Mouse (Mus musculus) embryo, embryonic 10 days (tissue): ENCODE measurements around the gene Olfr1291-ps1.

Experiments
- DNase-seq: peaks from one replicate; pipeline ENCODE4 v3.0.0-alpha.2; 2015; ENCODE audit warnings: low spot score

The Olfr1291-ps1 gene

GRCm38 (mm10) chr2:111496880-111497279 lies at the start of gene Olfr1291-ps1:
TSS of gene Olfr1291-ps1 (plus strand) at chr2:111497180.
- DNase-seq, result no peak

DNA sequence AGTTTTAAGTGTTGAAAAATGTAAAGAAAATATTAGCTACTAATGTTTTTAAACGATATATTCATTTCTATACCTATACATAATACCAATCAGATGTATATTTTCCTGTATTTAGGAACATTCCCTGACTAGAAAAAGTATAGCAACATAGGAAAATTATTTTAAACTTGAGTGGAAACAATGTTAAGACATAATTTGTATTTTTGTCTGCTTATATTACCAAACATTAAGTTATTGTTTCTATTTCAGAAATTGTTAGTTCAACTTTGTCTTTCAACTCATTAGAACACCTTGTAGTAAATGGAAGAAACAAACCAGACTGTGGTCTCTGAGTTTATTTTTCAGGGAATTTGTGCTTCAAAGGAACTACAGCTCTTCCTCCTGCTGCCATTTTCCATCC lies 48.1 kb upstream of the Olfr1291-ps1 start, which contains the start of gene Olfr1287:
TSS of gene Olfr1287 (plus strand) at position 301 of the 400 bp plus-strand sequence.
- DNase-seq, result no peak

GRCm38 (mm10) chr2:111473801-111474200 lies 23.2 kb upstream of the Olfr1291-ps1 start, which contains the start of gene Olfr1288:
TSS of gene Olfr1288 (plus strand) at chr2:111474101.
- no peak for DNase-seq

GRCm38 (mm10) chr2:111480519-111480918 lies 16.5 kb upstream of the Olfr1291-ps1 start, which contains the start of gene Olfr1289:
TSS of gene Olfr1289 (plus strand) at chr2:111480819.
- no peak for DNase-seq

DNA sequence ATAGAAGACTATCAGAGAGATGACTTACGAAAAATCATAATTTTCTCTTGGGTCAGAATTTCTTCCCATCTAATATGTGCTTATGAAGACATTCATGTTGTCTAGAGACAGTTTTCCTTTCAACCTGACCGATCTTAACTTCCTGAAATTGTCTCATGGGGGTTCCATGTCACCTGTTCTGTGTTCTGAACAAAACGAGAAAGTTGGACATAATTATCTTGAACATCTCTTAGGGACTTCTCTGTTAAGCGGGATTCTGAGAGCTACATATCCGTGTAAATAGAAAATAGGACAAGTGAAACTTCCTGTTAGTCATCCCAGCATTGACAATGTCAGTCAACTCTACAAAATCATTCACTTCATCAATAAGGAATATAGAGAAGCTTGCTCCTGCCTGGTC lies 3.3 kb upstream of the Olfr1291-ps1 start, which contains the start of gene Olfr1290:
TSS of gene Olfr1290 (minus strand) at position 101 of the 400 bp plus-strand sequence.
- no peak for DNase-seq

DNA sequence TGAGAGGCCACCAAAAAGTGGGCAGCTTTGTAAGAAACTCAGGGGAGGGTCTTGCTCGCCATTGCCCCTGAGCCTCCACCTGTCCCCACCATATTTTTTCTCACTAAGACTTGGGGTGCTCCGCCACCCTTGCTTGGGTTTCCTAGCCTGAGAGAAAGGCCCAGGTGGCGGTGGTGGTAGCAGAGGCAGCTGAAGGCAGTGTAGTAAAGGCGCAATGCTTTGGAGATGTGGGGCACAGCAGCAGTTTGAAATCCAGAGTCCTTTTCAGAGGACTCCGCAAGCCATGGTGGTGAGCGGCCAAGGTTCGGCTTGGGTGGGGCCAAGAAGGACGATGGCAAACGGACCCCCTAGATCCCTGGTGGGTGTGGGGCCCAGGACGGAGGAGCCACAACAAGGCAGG lies 20.5 kb downstream of the Olfr1291-ps1 start:
- no peak for DNase-seq

GRCm38 (mm10) chr2:111524903-111525302 lies 27.9 kb downstream of the Olfr1291-ps1 start, which contains the start of gene Olfr1293-ps:
TSS of gene Olfr1293-ps (plus strand) at chr2:111525203.
- DNase-seq, result no peak

DNA sequence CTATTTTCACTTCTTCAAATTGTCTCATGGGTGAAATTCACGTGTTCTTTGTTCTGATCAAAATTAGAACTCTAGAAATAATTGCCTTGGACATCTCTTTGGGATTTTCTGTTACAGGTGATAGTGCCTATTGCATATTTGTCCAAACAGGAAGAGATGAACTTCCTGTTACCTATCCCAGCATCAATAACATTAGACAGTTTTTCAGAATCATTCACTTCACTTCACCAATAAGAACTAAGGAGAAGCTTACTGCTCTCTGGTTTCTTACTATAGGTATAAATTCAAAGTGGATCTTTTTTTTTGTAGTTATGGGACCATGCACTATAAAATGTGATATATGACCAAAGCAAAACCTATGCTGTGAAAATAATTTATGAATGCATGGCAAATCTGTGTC lies 43.2 kb downstream of the Olfr1291-ps1 start, which contains the start of gene Olfr1294:
TSS of gene Olfr1294 (minus strand) at position 101 of the 400 bp plus-strand sequence.
- no peak for DNase-seq
